Mouse (Mus musculus) brain, embryonic 14.5 days (tissue): Measurements from ENCODE around the gene Setmar. TPM values are rescaled to one million over a fixed set of nuclear protein-coding genes. Genes with fewer than 3 reads are reported as not detected.

ENCODE experiments used
- DNase-seq: peaks from one replicate; pipeline ENCODE4 v3.0.0-alpha.2; 2011; ENCODE audit warnings: low read depth
- CTCF ChIP-seq: fragments of 200-500 bp; IDR thresholded peaks from 2 replicates; pipeline ENCODE4 v1.5.1; 2012; ENCODE audit warnings: inconsistent platforms, mild to moderate bottlenecking, moderate library complexity, borderline replicate concordance; ENCODE audit not compliant: insufficient read depth, insufficient read length; ENCODE audit errors: extremely low read depth
- POLR2A ChIP-seq: fragments of 200-500 bp; IDR thresholded peaks from 2 replicates; pipeline ENCODE4 v1.6.1; 2012; ENCODE audit warnings: mild to moderate bottlenecking, inconsistent platforms, borderline replicate concordance; ENCODE audit not compliant: poor library complexity, insufficient read depth, insufficient read length, severe bottlenecking; ENCODE audit errors: extremely low read depth
- polyA plus RNA-seq: library from polyadenylated mRNA; depleted of rRNA; stranded (reverse); fragments of >200 nt; gene quantifications from 2 replicates; pipeline ENCODE4 v1.2.3, GENCODE M21; 2012; rRNA removed

Gene Setmar
- polyA plus RNA-seq, 1 experiment = 5.9 TPM

- DNase-seq = peak; percentile 70
- TF ChIP-seq POLR2A = no peak
- no peak for TF ChIP-seq CTCF
Measured at GRCm38 (mm10) chr6:108125474-108125873, 60.6 kb downstream of the Setmar start.

GRCm38 (mm10) chr6:108126631-108127030 lies 61.8 kb downstream of the Setmar start:
- no peak for DNase-seq
- no peak for TF ChIP-seq CTCF
- TF ChIP-seq POLR2A = no peak

Other genes with a start within 250 kb of the Setmar start
- 7.5 and 9.8 TPM in 2 replicates for gene Sumf1, start 120.5 kb downstream of the Setmar start, polyA plus RNA-seq
- gene Itpr1, start 148.1 kb downstream of the Setmar start, polyA plus RNA-seq = 7.5 and 9.9 TPM in 2 replicates